Mouse (Mus musculus): ENCODE measurements around the gene Gm14440.
"Not testable (repeated sequence)": the region's sequence is repeated elsewhere in the genome, so short reads cannot be mapped to it uniquely, and the experiment has no call there.

The Gm14440 gene

DNA sequence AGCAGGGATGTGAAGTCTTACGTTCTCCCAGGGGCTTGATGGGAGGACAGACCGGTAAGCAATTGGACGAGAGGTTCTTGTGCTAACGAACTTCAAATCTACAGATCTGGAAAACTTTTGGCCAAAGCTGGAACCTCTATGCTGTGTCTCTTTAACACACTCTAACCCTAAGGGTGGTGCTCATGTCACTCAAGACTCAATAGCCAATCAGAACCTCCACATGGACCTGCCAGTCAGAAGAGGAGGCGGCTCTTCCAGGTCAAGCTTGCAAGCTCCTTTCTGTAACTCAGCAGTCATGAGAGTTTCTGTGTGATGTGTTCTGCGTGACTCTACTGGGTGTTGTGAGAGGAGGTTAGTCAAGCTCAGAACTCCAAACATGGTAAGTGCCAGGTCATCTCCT is at the start of gene Gm14440:
TSS of gene Gm14440 (plus strand) at position 301 of the 400 bp plus-strand sequence.
- DNase-seq (ENCODE audit: extremely low spot score, low read depth, low spot score) = not testable (repeated sequence)
